Mouse (Mus musculus) heart, postnatal 0 days (tissue): Measurements from ENCODE around the gene Mgat2. TPM values are rescaled to one million over a fixed set of nuclear protein-coding genes. Genes with fewer than 3 reads are reported as not detected.
A peak's percentile ranks its signal among the peaks of the same experiment; 100 is the strongest.

Source experiments
- ATAC-seq: fragments of 200-750 bp; cut with Nextera tagmentation; 2 replicates; pipeline ENCODE4 v1.8.0; 2017; ENCODE audit warnings: low read depth, moderate number of reproducible peaks, moderate library complexity; ENCODE audit not compliant: insufficient read depth
- DNase-seq: peaks from one replicate; pipeline ENCODE4 v3.0.0-alpha.2; 2016; ENCODE audit warnings: low spot score
- H3K27ac ChIP-seq: fragments of 300-500 bp; sonication (generic); 2 replicates; pipeline ENCODE4 v1.5.1; 2014; ENCODE audit warnings: low read depth, mild to moderate bottlenecking
- H3K27me3 ChIP-seq: fragments of 300-500 bp; sonication (generic); 2 replicates; pipeline ENCODE4 v1.6.1; 2014; ENCODE audit warnings: low read length, mixed read lengths; ENCODE audit not compliant: control insufficient read depth, insufficient read depth
- H3K36me3 ChIP-seq: fragments of 300-500 bp; sonication (generic); replicated peaks from 2 replicates; pipeline ENCODE4 v1.6.1; 2014; ENCODE audit warnings: low read length, mixed read lengths; ENCODE audit not compliant: control insufficient read depth, insufficient read depth
- H3K4me1 ChIP-seq: fragments of 300-500 bp; sonication (generic); 2 replicates; pipeline ENCODE4 v1.6.1; 2014; ENCODE audit warnings: antibody characterized with exemption; ENCODE audit not compliant: control insufficient read depth, insufficient read depth
- H3K4me2 ChIP-seq: fragments of 300-500 bp; sonication (generic); 2 replicates; pipeline ENCODE4 v1.6.1; 2014; ENCODE audit warnings: low read depth, mild to moderate bottlenecking, low read length, moderate library complexity
- H3K4me3 ChIP-seq: fragments of 300-500 bp; sonication (generic); 2 replicates; pipeline ENCODE4 v1.5.1; 2014; ENCODE audit warnings: low read depth, low read length
- H3K9ac ChIP-seq: fragments of 300-500 bp; sonication (generic); replicated peaks from 2 replicates; pipeline ENCODE4 v1.6.1; 2014; ENCODE audit warnings: low read depth, low read length, mixed read lengths
- H3K9me3 ChIP-seq: fragments of 300-500 bp; sonication (generic); replicated peaks from 2 replicates; pipeline ENCODE4 v1.6.1; 2016; ENCODE audit warnings: low read length; ENCODE audit not compliant: control insufficient read depth
- CTCF ChIP-seq: IDR thresholded peaks from 2 replicates; pipeline ENCODE4 v1.5.1; 2016; ENCODE audit warnings: antibody characterized with exemption, control low read depth, low read depth
- EP300 ChIP-seq: IDR thresholded peaks from 2 replicates; pipeline ENCODE4 v1.6.1; 2016; ENCODE audit warnings: antibody characterized with exemption, low read depth
- WGBS: fragments of 180-500 bp; shearing (Covaris S2); extraction: QIAGEN DNeasy Blood & Tissue Kit; methylation state at CpG from one replicate; pipeline ENCODE4 v1.1.7; 2014; 5-methylcytosine and 5-hydroxymethylcytosine counted together
- polyA plus RNA-seq: library from polyadenylated mRNA; unstranded; fragments of >200 nt; fragmentation: Nextera tagmentation; extraction: Ambion mirVana; gene quantifications from 2 replicates; pipeline ENCODE4 v1.2.1, GENCODE M21; 2015
- total RNA-seq: library from RNA; depleted of rRNA; stranded (reverse); fragments of >200 nt; gene quantifications from 2 replicates; pipeline ENCODE4 v1.2.3, GENCODE M21; 2014; ENCODE audit warnings: low replicate concordance

Mgat2 gene
- total and polyA plus RNA-seq, 2 experiments from 2014 or later, result 28.2 to 43.1 TPM

DNA sequence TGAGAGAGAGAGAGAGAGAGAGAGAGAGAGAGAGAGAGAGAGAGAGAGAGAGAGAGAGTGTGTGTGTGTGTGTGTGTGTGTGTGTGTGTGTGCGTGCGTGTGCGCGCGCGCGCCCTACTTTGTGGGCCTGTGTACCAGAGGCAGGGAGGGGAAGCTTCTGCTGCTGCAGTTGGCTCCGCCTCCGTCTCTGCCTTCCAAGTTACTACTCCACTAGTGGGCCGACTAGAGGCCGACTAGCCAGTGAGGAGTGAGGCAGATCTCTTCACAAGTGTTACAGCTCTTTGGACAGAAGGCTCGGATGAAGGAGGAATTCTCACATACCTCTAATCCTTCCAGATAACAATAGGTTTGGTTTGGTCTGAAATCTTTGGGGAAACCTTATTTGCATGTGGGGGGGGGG is 4.6 kb upstream of the Mgat2 start:
- H3K36me3 ChIP-seq, result no peaks in the 10 kb centered on the region; the same call in 1 of the 2 replicates
- H3K9ac ChIP-seq, result no peak overlapping the region
- no peaks in the 10 kb centered on the region for H3K4me1 ChIP-seq
- no peaks in the 10 kb centered on the region for H3K9me3 ChIP-seq
- no peak overlapping the region for H3K4me2 ChIP-seq
- H3K27me3 ChIP-seq, result no peaks in the 10 kb centered on the region
- DNase-seq, result no peak
- no peak overlapping the region for H3K27ac ChIP-seq
- TF ChIP-seq EP300 (no peak), CTCF (no peak)
- H3K4me3 ChIP-seq, result no peak overlapping the region
- WGBS, result 59% methylated on average over 12 of the region's 12 CpGs
- no peak for ATAC-seq

DNA sequence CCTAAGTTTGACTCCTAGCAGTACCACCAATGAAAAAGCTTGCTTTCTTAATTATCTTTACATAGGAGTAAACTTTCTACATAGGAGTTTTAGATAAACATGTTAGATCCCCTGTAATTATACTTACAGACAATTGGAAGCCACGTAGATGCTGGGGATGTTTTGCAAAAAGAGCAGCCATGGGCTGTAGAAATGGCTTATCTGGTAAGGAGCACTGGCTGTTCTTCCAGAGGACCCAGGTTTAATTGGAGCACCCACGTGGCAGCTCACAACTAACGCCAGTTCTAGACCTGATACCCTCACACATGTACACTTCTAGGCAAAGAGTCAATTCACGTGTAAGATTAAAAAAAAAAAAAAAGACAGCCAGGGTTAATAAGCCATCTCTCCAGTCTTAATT is 2.2 kb upstream of the Mgat2 start:
- 86% methylated on average over 4 of the region's 4 CpGs for WGBS
- H3K9ac ChIP-seq, result no peak overlapping the region
- H3K4me1 ChIP-seq, result peaks cover 14% of the 10 kb centered on the region
- no peak for ATAC-seq
- H3K27me3 ChIP-seq, result no peaks in the 10 kb centered on the region
- H3K4me2 ChIP-seq, result no peak overlapping the region
- H3K27ac ChIP-seq, result no peak overlapping the region
- H3K36me3 ChIP-seq, result no peaks in the 10 kb centered on the region; the same call in 1 of the 2 replicates
- H3K4me3 ChIP-seq, result no peak overlapping the region
- TF ChIP-seq CTCF, result no peak
- no peaks in the 10 kb centered on the region for H3K9me3 ChIP-seq
- DNase-seq, result no peak

DNA sequence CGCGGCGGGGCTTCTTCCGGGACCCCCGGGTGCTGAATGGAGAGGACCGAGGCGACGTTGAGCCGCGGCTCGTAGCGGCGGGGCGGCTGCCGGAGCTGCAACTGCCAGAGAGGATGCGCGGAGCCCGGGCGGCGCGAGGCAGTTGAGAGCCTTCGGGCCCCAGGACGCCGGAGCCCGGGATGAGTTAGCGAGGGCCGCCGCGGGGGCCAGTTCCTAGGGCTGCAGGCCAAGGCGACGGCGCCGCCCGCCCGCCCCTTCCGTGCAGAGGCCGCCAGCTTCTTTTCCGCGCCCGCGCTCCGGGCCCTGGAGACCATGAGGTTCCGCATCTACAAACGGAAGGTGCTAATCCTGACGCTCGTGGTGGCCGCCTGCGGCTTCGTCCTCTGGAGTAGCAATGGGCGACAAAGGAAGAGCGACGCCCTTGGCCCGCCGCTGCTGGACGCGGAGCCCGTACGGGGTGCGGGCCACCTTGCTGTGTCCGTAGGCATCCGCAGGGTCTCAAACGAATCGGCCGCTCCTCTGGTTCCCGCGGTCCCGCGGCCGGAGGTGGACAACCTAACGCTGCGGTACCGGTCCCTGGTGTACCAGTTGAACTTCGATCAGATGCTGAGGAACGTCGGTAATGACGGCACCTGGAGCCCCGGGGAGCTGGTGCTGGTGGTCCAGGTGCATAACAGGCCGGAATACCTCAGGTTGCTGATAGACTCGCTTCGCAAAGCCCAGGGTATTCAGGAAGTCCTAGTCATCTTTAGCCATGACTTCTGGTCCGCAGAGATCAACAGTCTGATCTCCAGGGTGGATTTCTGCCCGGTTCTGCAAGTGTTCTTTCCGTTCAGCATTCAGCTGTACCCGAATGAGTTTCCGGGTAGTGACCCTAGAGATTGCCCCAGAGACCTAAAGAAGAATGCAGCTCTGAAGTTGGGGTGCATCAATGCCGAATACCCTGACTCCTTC is 662 bp downstream of the Mgat2 start:
- ATAC-seq (peak; percentile 48), DNase-seq (peak; percentile 36)
- peak overlapping the region; percentile 85 for H3K9ac ChIP-seq
- H3K9me3 ChIP-seq, result no peaks in the 10 kb centered on the region
- H3K4me2 ChIP-seq, result peak overlapping the region; percentile 97
- peak overlapping the region; percentile 91 for H3K27ac ChIP-seq
- under 1% methylated on average over 85 of the region's 86 CpGs for WGBS
- peaks cover 15% of the 10 kb centered on the region; the same call in 1 of the 2 replicates for H3K36me3 ChIP-seq
- H3K27me3 ChIP-seq, result no peaks in the 10 kb centered on the region
- peak overlapping the region; percentile 84 for H3K4me3 ChIP-seq
- peaks cover 21% of the 10 kb centered on the region for H3K4me1 ChIP-seq
- TF ChIP-seq EP300 (no peak), CTCF (no peak)

DNA sequence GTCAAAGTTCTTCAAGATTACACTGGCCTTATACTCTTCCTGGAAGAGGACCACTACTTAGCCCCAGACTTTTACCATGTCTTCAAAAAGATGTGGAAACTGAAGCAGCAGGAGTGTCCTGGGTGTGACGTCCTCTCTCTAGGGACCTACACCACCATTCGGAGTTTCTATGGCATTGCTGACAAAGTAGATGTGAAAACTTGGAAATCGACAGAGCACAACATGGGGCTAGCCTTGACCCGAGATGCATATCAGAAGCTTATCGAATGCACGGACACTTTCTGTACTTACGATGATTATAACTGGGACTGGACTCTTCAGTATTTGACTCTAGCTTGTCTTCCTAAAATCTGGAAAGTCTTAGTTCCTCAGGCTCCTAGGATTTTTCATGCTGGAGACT is 1.4 kb downstream of the Mgat2 start:
- TF ChIP-seq CTCF (no peak), EP300 (no peak)
- DNase-seq (no peak), ATAC-seq (no peak)
- Histone ChIP-seq H3K4me1 (peaks cover 21% of the 10 kb centered on the region), H3K36me3 (peaks cover 19% of the 10 kb centered on the region; the same call in 1 of the 2 replicates), H3K4me2 (peak overlapping the region; percentile 97), H3K9me3 (no peaks in the 10 kb centered on the region), H3K9ac (peak overlapping the region; percentile 85), H3K27me3 (no peaks in the 10 kb centered on the region), H3K4me3 (peak overlapping the region; percentile 84), H3K27ac (no peak overlapping the region)
- WGBS, result 58% methylated on average over 7 of the region's 7 CpGs

DNA sequence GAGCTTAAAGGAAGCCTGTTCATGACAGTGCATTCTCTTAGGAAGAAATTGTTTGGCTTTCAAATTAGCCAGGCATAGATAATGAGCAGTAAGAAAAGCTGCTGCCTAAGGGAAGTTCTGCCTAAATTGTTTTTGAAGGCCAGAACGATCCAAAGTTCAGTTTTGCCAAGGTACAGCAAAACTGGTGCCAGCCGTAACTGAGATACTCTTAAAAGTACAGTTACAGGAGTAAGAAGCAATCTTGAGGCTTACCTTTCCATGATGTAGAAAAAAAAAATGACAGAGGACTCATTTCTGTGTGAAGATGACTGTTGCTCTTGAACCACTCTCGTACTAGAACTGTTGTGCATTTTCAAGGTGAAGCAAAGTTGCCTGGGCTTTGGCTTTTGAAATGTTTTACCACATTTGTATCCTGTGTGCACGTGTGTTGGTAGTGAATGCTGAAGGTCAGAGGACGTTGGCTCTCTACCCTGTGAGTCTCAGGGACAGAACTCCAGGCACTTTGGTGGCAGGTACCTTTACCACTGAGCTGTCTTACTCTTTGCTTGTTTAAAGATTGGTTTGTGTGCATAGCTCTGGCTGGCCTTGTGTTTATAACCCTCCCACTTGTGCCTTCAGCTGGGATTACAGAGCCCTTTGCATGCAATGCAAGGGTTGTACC is 3.0 kb downstream of the Mgat2 start:
- TF ChIP-seq CTCF, result no peak
- TF ChIP-seq EP300, result no peak
- Histone ChIP-seq H3K9me3 (no peaks in the 10 kb centered on the region), H3K4me3 (no peak overlapping the region), H3K36me3 (peaks cover 22% of the 10 kb centered on the region; the same call in 1 of the 2 replicates), H3K9ac (no peak overlapping the region), H3K27me3 (no peaks in the 10 kb centered on the region), H3K4me2 (no peak overlapping the region), H3K27ac (0 out of 2 replicates have a peak overlapping the region, but pooled peaks have one; percentile 20), H3K4me1 (peaks cover 21% of the 10 kb centered on the region)
- ATAC-seq (no peak), DNase-seq (no peak)
- WGBS, result 50% methylated on average over 5 of the region's 5 CpGs
